Mouse (Mus musculus) heart, embryonic 16.5 days (tissue): ENCODE measurements around the gene Ubp1. TPM values are rescaled to one million over a fixed set of nuclear protein-coding genes. Genes with fewer than 3 reads are reported as not detected.
A peak's percentile ranks its signal among the peaks of the same experiment; 100 is the strongest.
"Not testable (repeated sequence)": the region's sequence is repeated elsewhere in the genome, so short reads cannot be mapped to it uniquely, and the experiment has no call there.

ENCODE experiments used
- ATAC-seq: fragments of 200-750 bp; cut with Nextera tagmentation; replicated peaks from 2 replicates; pipeline ENCODE4 v1.8.0; 2017; ENCODE audit warnings: moderate number of reproducible peaks; ENCODE audit not compliant: insufficient read depth, low FRiP score; ENCODE audit errors: extremely low read depth
- H3K27ac ChIP-seq: fragments of 300-500 bp; sonication (generic); 2 replicates; pipeline ENCODE4 v1.5.1; 2014; ENCODE audit warnings: mild to moderate bottlenecking, low read length, control low read depth, moderate library complexity
- H3K27me3 ChIP-seq: fragments of 300-500 bp; sonication (generic); 2 replicates; pipeline ENCODE4 v1.6.1; 2014; ENCODE audit warnings: low read length, mixed read lengths; ENCODE audit not compliant: control insufficient read depth, insufficient read depth
- H3K36me3 ChIP-seq: fragments of 300-500 bp; sonication (generic); 2 replicates; pipeline ENCODE4 v1.6.1; 2014; ENCODE audit not compliant: control insufficient read depth, insufficient read depth
- H3K4me1 ChIP-seq: fragments of 300-500 bp; sonication (generic); 2 replicates; pipeline ENCODE4 v1.6.1; 2014; ENCODE audit warnings: low read length, mixed read lengths; ENCODE audit not compliant: control insufficient read depth, insufficient read depth
- H3K4me2 ChIP-seq: fragments of 300-500 bp; sonication (generic); 2 replicates; pipeline ENCODE4 v1.6.1; 2014; ENCODE audit warnings: low read depth, mild to moderate bottlenecking, control low read depth, low read length
- H3K4me3 ChIP-seq: fragments of 300-500 bp; sonication (generic); 2 replicates; pipeline ENCODE4 v1.5.1; 2014; ENCODE audit warnings: mild to moderate bottlenecking, control low read depth, low read length
- H3K9ac ChIP-seq: fragments of 300-500 bp; sonication (generic); 2 replicates; pipeline ENCODE4 v1.6.1; 2014; ENCODE audit warnings: low read length, control low read depth
- H3K9me3 ChIP-seq: fragments of 300-500 bp; sonication (generic); replicated peaks from 2 replicates; pipeline ENCODE4 v1.6.1; 2016; ENCODE audit warnings: low read length; ENCODE audit not compliant: control insufficient read depth
- WGBS: fragments of 180-500 bp; shearing (Covaris S2); extraction: QIAGEN DNeasy Blood & Tissue Kit; methylation state at CpG from one replicate; pipeline ENCODE4 v1.1.7; 2014; 5-methylcytosine and 5-hydroxymethylcytosine counted together
- polyA plus RNA-seq: library from polyadenylated mRNA; unstranded; fragments of >200 nt; fragmentation: Nextera tagmentation; extraction: Ambion mirVana; gene quantifications from 2 replicates; pipeline ENCODE4 v1.2.1, GENCODE M21; 2015

Gene Ubp1
- polyA plus RNA-seq, result 20.4 and 21.7 TPM in 2 replicates

GRCm38 (mm10) chr9:113930534-113931374 lies at the start of gene Ubp1:
Ubp1 (plus strand) TSS chr9:113930934.
- Histone ChIP-seq H3K4me3 (peak within 1 kb of the TSS; percentile 98), H3K4me2 (peak within 1 kb of the TSS; percentile 80), H3K27me3 (no peaks in the 10 kb centered on the region), H3K27ac (peak within 1 kb of the TSS; percentile 84), H3K36me3 (no peaks in the 10 kb centered on the region), H3K9me3 (no peaks in the 10 kb centered on the region), H3K9ac (peak within 1 kb of the TSS; percentile 98), H3K4me1 (peaks cover 21% of the 10 kb centered on the region)
- WGBS, result under 1% methylated on average over 60 of the region's 86 CpGs
- ATAC-seq, result peak; percentile 97

- no peak for ATAC-seq
- no peak overlapping the region for H3K4me3 ChIP-seq
- H3K36me3 ChIP-seq, result peaks cover 23% of the 10 kb centered on the region
- no peak overlapping the region for H3K4me2 ChIP-seq
- WGBS, result 92% methylated on average over 3 of the region's 3 CpGs
- H3K9me3 ChIP-seq, result no peaks in the 10 kb centered on the region
- no peak overlapping the region for H3K27ac ChIP-seq
- no peak overlapping the region for H3K9ac ChIP-seq
- H3K27me3 ChIP-seq, result no peaks in the 10 kb centered on the region
- 0 out of 2 replicates have a peak, but pooled peaks cover 2% of the 10 kb centered on the region for H3K4me1 ChIP-seq
Measured at GRCm38 (mm10) chr9:113894903-113895302, 35.8 kb upstream of the Ubp1 start.

- Histone ChIP-seq H3K9me3 (no peaks in the 10 kb centered on the region), H3K4me1 (0 out of 2 replicates have a peak, but pooled peaks cover 8% of the 10 kb centered on the region), H3K4me2 (no peak overlapping the region), H3K4me3 (no peak overlapping the region), H3K36me3 (peaks cover 26% of the 10 kb centered on the region), H3K9ac (no peak overlapping the region), H3K27ac (peak overlapping the region; percentile 27; the same call in 1 of the 2 replicates), H3K27me3 (no peaks in the 10 kb centered on the region)
- WGBS, result 60% methylated on average over 4 of the region's 4 CpGs
- ATAC-seq, result no peak
Measured at GRCm38 (mm10) chr9:113903136-113903535, 27.6 kb upstream of the Ubp1 start.

GRCm38 (mm10) chr9:113904315-113904714 lies 26.4 kb upstream of the Ubp1 start:
- not testable (repeated sequence) for ATAC-seq, H3K4me2 ChIP-seq, H3K9me3 ChIP-seq, H3K27me3 ChIP-seq, H3K9ac ChIP-seq, H3K4me1 ChIP-seq, H3K27ac ChIP-seq, H3K4me3 ChIP-seq
- 94% methylated on average over 6 of the region's 6 CpGs for WGBS
- peaks cover 27% of the 10 kb centered on the region for H3K36me3 ChIP-seq

GRCm38 (mm10) chr9:113915789-113916188 lies 14.9 kb upstream of the Ubp1 start:
- Histone ChIP-seq H3K4me3 (no peak overlapping the region), H3K4me1 (no peaks in the 10 kb centered on the region), H3K36me3 (peaks cover 33% of the 10 kb centered on the region), H3K27me3 (no peaks in the 10 kb centered on the region), H3K4me2 (no peak overlapping the region), H3K9me3 (no peaks in the 10 kb centered on the region), H3K27ac (no peak overlapping the region), H3K9ac (no peak overlapping the region)
- no peak for ATAC-seq
- WGBS, result 90% methylated on average over 5 of the region's 5 CpGs

- no peak for ATAC-seq
- Histone ChIP-seq H3K27ac (no peak overlapping the region), H3K4me2 (no peak overlapping the region), H3K4me1 (no peaks in the 10 kb centered on the region), H3K27me3 (no peaks in the 10 kb centered on the region), H3K36me3 (peaks cover 17% of the 10 kb centered on the region), H3K4me3 (no peak overlapping the region), H3K9ac (no peak overlapping the region), H3K9me3 (no peaks in the 10 kb centered on the region)
- 90% methylated on average over 5 of the region's 5 CpGs for WGBS
Measured at GRCm38 (mm10) chr9:113922677-113923076, 8.1 kb upstream of the Ubp1 start.

- Histone ChIP-seq H3K36me3 (peaks cover 13% of the 10 kb centered on the region), H3K27me3 (no peaks in the 10 kb centered on the region), H3K9me3 (no peaks in the 10 kb centered on the region), H3K4me1 (no peaks in the 10 kb centered on the region), H3K4me2 (no peak overlapping the region), H3K4me3 (no peak overlapping the region), H3K27ac (no peak overlapping the region), H3K9ac (no peak overlapping the region)
- ATAC-seq, result no peak
- 90% methylated on average over 5 of the region's 5 CpGs for WGBS
Measured at GRCm38 (mm10) chr9:113924883-113925282, 5.9 kb upstream of the Ubp1 start.

- 77% methylated on average over 4 of the region's 4 CpGs for WGBS
Measured at GRCm38 (mm10) chr9:113928591-113928990, 2.1 kb upstream of the Ubp1 start.

GRCm38 (mm10) chr9:113929676-113930075 lies 1.1 kb upstream of the Ubp1 start:
- Histone ChIP-seq H3K9ac (no peak overlapping the region), H3K27me3 (no peaks in the 10 kb centered on the region), H3K4me1 (peaks cover 16% of the 10 kb centered on the region), H3K27ac (no peak overlapping the region), H3K9me3 (no peaks in the 10 kb centered on the region), H3K36me3 (no peaks in the 10 kb centered on the region), H3K4me3 (no peak overlapping the region), H3K4me2 (no peak overlapping the region)
- ATAC-seq, result no peak
- WGBS, result 71% methylated on average over 1 of the region's 1 CpGs

More at GRCm38 (mm10) chr9:113928591-113928990, 2.1 kb upstream of the Ubp1 start:
- no peak overlapping the region for H3K4me2 ChIP-seq
- H3K27ac ChIP-seq, result no peak overlapping the region
- no peaks in the 10 kb centered on the region for H3K36me3 ChIP-seq
- no peaks in the 10 kb centered on the region for H3K27me3 ChIP-seq
- H3K4me3 ChIP-seq, result no peak overlapping the region
- no peaks in the 10 kb centered on the region for H3K9me3 ChIP-seq
- H3K9ac ChIP-seq, result no peak overlapping the region
- peaks cover 15% of the 10 kb centered on the region for H3K4me1 ChIP-seq
- ATAC-seq, result no peak
